Mouse (Mus musculus) ES-E14 (cell line): ENCODE measurements at regions not wholly inside any gene's neighbourhood (a gene's known extent, or its start where the extent isn't known, plus 50 kb on each side); places are given as distances from the start of the nearest gene placed in this dataset.

Experiments
- DNase-seq: peaks from one replicate; pipeline ENCODE4 v3.0.0-alpha.2; 2013; ENCODE audit warnings: low read depth, low spot score
- H3K27ac ChIP-seq: 2 replicates; pipeline ENCODE4 v1.5.1; 2012; ENCODE audit warnings: low read depth, mild to moderate bottlenecking, low read length, moderate library complexity, mixed read lengths; ENCODE audit not compliant: poor library complexity, insufficient read depth, severe bottlenecking
- H3K36me3 ChIP-seq: 2 replicates; pipeline ENCODE4 v1.6.1; 2012; ENCODE audit warnings: mild to moderate bottlenecking, low read length, moderate library complexity, mixed read lengths; ENCODE audit not compliant: control insufficient read depth, poor library complexity, insufficient read depth, severe bottlenecking
- H3K4me1 ChIP-seq, 2 experiments: fragments of 150-350 bp in 1 of 2; sonication (generic) in 1 of 2; 2 replicates each; pipeline ENCODE4 v1.6.1; 2012; ENCODE audit warnings: low read length in 2 of 2, mild to moderate bottlenecking in 1 of 2, mixed read lengths in 1 of 2; ENCODE audit not compliant: control insufficient read depth in 2 of 2, insufficient read depth in 2 of 2, poor library complexity in 1 of 2
- H3K4me3 ChIP-seq, 2 experiments: fragments of 150-350 bp in 1 of 2; sonication (generic) in 1 of 2; 2 replicates each; pipeline ENCODE4 v1.5.1; 2012; ENCODE audit warnings: low read length in 2 of 2, low read depth in 1 of 2, mild to moderate bottlenecking in 1 of 2, mixed read lengths in 1 of 2; ENCODE audit not compliant: insufficient read depth in 1 of 2, poor library complexity in 1 of 2, severe bottlenecking in 1 of 2
- H3K9ac ChIP-seq: 2 replicates; pipeline ENCODE4 v1.6.1; 2012; ENCODE audit warnings: low read depth, mild to moderate bottlenecking, low read length, mixed read lengths; ENCODE audit not compliant: poor library complexity, insufficient read depth, severe bottlenecking
- H3K9me3 ChIP-seq: fragments of 150-350 bp; sonication (generic); 2 replicates; pipeline ENCODE4 v1.6.1; 2012; ENCODE audit warnings: low read depth, mild to moderate bottlenecking, low read length; ENCODE audit not compliant: control insufficient read depth, insufficient read depth
- CHD2 ChIP-seq: IDR thresholded peaks from 2 replicates; pipeline ENCODE4 v1.6.1; 2014; ENCODE audit warnings: mild to moderate bottlenecking, low read depth, low read length, inconsistent platforms
- HCFC1 ChIP-seq: IDR thresholded peaks from 2 replicates; pipeline ENCODE4 v1.6.1; 2012; ENCODE audit warnings: low read length, inconsistent platforms, borderline replicate concordance; ENCODE audit not compliant: insufficient read depth
- MAFK ChIP-seq: IDR thresholded peaks from 2 replicates; pipeline ENCODE4 v1.6.1; 2014; ENCODE audit warnings: mild to moderate bottlenecking, low read depth, low read length, inconsistent platforms; ENCODE audit not compliant: insufficient read depth
- ZC3H11A ChIP-seq: IDR thresholded peaks from 2 replicates; pipeline ENCODE4 v1.6.1; 2012; ENCODE audit warnings: low read depth, mild to moderate bottlenecking, inconsistent platforms, low read length, borderline replicate concordance
- ZNF384 ChIP-seq: IDR thresholded peaks from 2 replicates; pipeline ENCODE4 v1.6.1; 2012; ENCODE audit warnings: low read depth, low read length, inconsistent platforms
- in situ Hi-C, 2 experiments: fragments of 600-800 bp; cut with MboI; formaldehyde crosslinking; loops; one replicate each; pipeline ENCODE4 v1.15.1; 2025; ENCODE audit warnings: low sequenced_read_pairs in 2 of 2, inconsistent platforms in 1 of 2; ENCODE audit not compliant: unreplicated experiment in 2 of 2

DNA sequence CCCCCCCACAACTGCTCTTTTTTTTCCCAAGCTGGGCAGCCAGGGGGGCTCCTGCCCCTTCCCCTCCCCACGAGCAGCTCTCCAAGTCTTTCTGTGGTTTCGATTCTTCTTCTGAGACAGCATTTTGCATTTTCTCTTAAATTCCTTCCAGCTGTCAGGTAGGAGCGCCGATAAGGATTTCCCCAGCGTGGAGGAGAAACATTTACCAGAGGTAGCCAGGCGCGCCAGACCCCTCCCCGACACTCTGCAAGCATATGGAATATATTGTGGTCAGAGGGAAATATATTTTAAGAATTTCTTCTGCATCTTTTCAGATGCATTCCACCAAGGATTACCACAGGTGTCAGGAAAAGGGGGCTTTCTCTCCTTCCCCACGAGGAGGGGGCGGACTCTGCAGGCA lies 111.9 kb downstream of the Tbx5 start:
- Histone ChIP-seq H3K9me3 (no peaks in the 10 kb centered on the region), H3K36me3 (no peaks in the 10 kb centered on the region; the same call in 1 of the 2 replicates), H3K27ac (no peak overlapping the region), H3K4me1 (no peaks in the 10 kb centered on the region), H3K4me3 (no peak overlapping the region), H3K9ac (no peak overlapping the region)
- TF ChIP-seq MAFK (no peak), CHD2 (no peak), ZC3H11A (no peak), HCFC1 (no peak)
- in situ Hi-C loops, result no loop called here
- no peak for DNase-seq

DNA sequence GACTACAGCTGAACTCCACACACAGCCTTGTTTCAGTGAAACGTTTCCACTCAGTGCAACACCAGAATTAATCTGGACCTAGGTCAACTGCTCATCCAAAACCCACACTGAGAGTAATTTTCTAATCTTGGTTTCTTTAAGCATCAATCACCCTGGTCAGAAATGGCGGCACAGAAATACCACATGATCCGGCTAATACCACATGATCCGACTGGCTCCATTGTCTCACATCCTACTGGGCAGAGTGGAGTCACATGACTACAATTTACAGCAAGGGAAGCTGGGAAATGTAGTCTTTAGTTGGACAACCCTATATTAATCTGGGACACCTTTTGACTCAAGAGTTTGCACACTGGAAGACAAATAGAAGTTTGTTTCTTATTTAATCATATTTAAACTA lies 115.9 kb downstream of the Tbx5 start:
- Histone ChIP-seq H3K4me3 (no peak overlapping the region), H3K4me1 (no peaks in the 10 kb centered on the region), H3K9me3 (no peaks in the 10 kb centered on the region), H3K9ac (no peak overlapping the region), H3K36me3 (no peaks in the 10 kb centered on the region; the same call in 1 of the 2 replicates), H3K27ac (no peak overlapping the region)
- in situ Hi-C loops, result no loop called here
- no peak for DNase-seq
- TF ChIP-seq ZC3H11A, result no peak
- no peak for TF ChIP-seq CHD2
- TF ChIP-seq MAFK, result no peak
- no peak for TF ChIP-seq ZNF384
- TF ChIP-seq HCFC1, result peak; percentile 90

DNA sequence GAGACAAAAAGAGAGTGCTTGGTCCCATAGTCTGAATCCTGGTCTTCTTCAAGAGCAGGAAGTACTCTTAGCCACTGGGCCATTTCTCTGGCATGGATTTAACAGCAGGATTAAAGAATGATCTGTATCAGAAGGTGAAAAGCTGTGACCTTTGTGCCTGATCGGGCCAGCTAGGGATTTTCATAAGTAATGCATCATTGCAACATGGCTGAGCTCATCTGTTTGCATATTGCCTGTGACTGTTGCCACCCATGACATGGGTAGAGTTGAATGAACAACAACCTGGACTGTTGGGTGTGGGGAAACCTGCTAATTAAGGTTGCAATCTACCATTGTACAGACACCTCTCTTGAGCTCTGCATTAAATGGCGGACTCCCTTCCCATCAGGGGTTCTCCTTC lies 119.6 kb downstream of the Tbx5 start:
- H3K27ac ChIP-seq, result no peak overlapping the region
- no peak overlapping the region for H3K4me3 ChIP-seq
- H3K4me1 ChIP-seq, result no peaks in the 10 kb centered on the region; a peak in 1 of 4 replicates
- no peaks in the 10 kb centered on the region for H3K9me3 ChIP-seq
- TF ChIP-seq ZNF384 (no peak), HCFC1 (no peak), MAFK (no peak), CHD2 (no peak), ZC3H11A (no peak)
- in situ Hi-C loops, result no loop called here
- H3K36me3 ChIP-seq, result no peaks in the 10 kb centered on the region
- H3K9ac ChIP-seq, result no peak overlapping the region
- DNase-seq, result no peak

DNA sequence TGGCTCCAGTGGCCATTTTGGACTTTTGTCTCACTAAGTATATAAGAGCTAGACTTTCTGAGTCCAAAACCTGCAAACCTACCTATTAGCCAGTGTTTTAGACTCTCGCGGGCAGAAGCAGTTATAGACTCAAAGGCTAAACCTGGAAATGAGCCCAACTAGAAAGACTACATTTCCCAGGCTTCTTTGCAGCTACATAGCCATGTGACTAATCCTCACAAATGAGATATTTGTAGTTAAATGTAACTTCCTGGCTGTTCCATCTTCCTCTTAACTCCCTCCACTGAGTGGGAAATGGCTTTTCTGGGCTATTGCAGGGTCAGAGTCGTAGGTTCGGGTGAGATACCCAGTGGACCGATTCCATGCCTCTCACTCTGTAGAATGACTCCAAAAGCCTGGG lies 120.7 kb downstream of the Tbx5 start:
- DNase-seq, result no peak
- TF ChIP-seq HCFC1, result peak; percentile 88
- no peak for TF ChIP-seq ZC3H11A
- H3K9me3 ChIP-seq, result no peaks in the 10 kb centered on the region
- no peak overlapping the region for H3K4me3 ChIP-seq
- in situ Hi-C loops, result no loop called here
- H3K27ac ChIP-seq, result no peak overlapping the region
- H3K4me1 ChIP-seq, result no peaks in the 10 kb centered on the region; a peak in 1 of 4 replicates
- peak overlapping the region; percentile 6; the same call in 1 of the 2 replicates for H3K9ac ChIP-seq
- H3K36me3 ChIP-seq, result no peaks in the 10 kb centered on the region
